Mouse (Mus musculus): ENCODE measurements at regions not wholly inside any gene's neighbourhood (a gene's known extent, or its start where the extent isn't known, plus 50 kb on each side); places are given as distances from the start of the nearest gene placed in this dataset.

DNA sequence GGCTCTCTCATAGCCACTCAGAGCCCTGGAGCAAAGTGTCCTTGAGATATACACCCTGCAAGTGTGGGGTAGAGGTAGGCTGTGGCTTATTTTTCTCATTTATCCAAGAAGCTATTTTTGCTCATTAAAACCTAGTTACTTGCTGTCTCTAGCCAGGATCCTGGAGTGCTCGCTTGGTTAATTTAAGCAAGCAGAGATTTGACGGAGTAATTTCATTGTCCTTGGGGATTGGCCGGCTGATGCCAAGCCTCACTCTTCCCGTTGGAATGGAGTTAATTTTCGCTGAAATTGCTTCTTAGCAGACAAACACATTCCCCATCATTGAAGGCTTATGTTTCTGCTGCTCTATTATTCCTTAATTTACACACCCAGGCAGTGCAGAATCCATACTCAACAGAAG is 167.1 kb downstream of the Tpra1 start:
- no peak overlapping the region for H3K4me3 ChIP-seq (ENCODE audit: insufficient read depth, low read length)
- TF ChIP-seq POLR2A (IDR thresholded peaks at IDR 0.05; ENCODE audit: borderline replicate concordance, low read depth, low read length) (no peak), CTCF (IDR thresholded peaks at IDR 0.05; ENCODE audit: low read depth, low read length) (no peak)

DNA sequence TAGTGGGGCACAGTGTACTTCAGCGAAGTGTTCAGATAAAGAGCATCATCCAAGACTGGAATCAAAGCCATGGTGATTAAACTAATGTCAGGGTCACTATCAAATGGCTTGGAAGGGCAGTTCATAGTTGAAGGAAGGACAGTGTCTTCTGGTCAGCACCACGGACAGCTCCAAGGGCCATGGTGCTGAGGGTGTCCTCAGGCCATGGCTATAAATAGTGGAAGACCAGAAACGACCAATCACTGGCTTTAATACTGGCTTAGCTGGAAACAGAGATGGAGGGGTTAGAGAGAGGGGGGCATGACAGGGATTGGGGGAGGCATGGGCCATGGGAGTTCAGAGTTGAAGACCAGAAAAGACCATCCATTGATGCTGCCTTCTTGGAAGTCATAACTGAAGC is 168.0 kb downstream of the Tpra1 start:
- no peak overlapping the region for H3K27ac ChIP-seq (ENCODE audit: insufficient read depth, low read depth, low read length)
- TF ChIP-seq CTCF (IDR thresholded peaks at IDR 0.05; ENCODE audit: low read depth, low read length) = no peak
- TF ChIP-seq POLR2A (IDR thresholded peaks at IDR 0.05; ENCODE audit: borderline replicate concordance, low read depth, low read length) = no peak
- no peak overlapping the region for H3K4me3 ChIP-seq (ENCODE audit: insufficient read depth, low read length)
- peaks cover 1% of the 10 kb centered on the region; the same call in 1 of the 2 replicates for H3K4me1 ChIP-seq (ENCODE audit: control insufficient read depth, insufficient read depth, low read length)

More for the DNA sequence above, 167.1 kb downstream of the Tpra1 start:
- H3K27ac ChIP-seq (ENCODE audit: insufficient read depth, low read depth, low read length) = no peak overlapping the region
- peaks cover 4% of the 10 kb centered on the region; the same call in 1 of the 2 replicates for H3K4me1 ChIP-seq (ENCODE audit: control insufficient read depth, insufficient read depth, low read length)

DNA sequence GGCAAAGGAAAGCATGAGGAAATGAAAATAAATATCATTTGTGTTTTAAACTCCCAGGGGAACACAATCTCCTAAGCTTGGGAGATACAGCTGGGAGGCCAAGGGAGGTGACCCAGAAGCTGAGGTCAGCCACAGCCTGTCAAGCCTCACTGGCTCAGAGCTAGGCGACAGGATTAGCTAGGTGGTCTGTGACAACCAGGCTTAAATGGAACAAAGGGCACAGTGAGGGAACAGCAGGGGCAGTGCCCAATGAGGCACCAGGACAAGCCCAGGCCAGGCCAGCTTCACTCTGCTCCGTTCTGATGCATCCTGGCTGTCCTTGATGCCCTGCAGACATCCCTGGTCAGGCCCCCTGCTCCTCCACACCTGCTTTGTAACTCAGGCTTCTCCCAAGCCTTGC is 169.7 kb downstream of the Tpra1 start:
- no peak for TF ChIP-seq CTCF (IDR thresholded peaks at IDR 0.05; ENCODE audit: low read depth, low read length)
- TF ChIP-seq POLR2A (IDR thresholded peaks at IDR 0.05; ENCODE audit: borderline replicate concordance, low read depth, low read length) = no peak
- Histone ChIP-seq H3K4me3 (ENCODE audit: insufficient read depth, low read length) (no peak overlapping the region), H3K27ac (ENCODE audit: insufficient read depth, low read depth, low read length) (no peak overlapping the region), H3K4me1 (ENCODE audit: control insufficient read depth, insufficient read depth, low read length) (no peaks in the 10 kb centered on the region)

DNA sequence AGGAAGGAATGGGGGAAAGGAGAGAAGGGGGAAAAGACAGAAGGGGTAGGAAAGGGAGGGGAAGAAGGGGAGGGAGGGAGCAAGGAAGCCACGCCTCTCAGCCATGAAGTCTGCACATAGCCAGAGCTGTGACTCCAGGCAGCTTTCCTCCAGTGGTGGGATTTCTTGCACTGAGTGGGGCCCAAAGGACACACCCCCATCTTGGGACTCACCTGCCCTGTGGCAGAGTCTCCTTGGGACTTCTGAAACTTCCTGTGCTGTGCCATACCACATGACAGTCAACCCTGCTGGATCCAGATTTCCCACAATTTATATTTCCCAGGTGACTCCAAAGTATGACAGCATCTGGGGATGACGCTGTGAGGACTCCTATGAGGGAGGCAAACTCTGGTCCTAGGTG is 170.5 kb downstream of the Tpra1 start:
- H3K4me1 ChIP-seq (ENCODE audit: control insufficient read depth, insufficient read depth, low read length) = no peaks in the 10 kb centered on the region
- TF ChIP-seq POLR2A (IDR thresholded peaks at IDR 0.05; ENCODE audit: borderline replicate concordance, low read depth, low read length) (no peak), CTCF (IDR thresholded peaks at IDR 0.05; ENCODE audit: low read depth, low read length) (no peak)
- H3K27ac ChIP-seq (ENCODE audit: insufficient read depth, low read depth, low read length) = no peak overlapping the region
- no peak overlapping the region for H3K4me3 ChIP-seq (ENCODE audit: insufficient read depth, low read length)

DNA sequence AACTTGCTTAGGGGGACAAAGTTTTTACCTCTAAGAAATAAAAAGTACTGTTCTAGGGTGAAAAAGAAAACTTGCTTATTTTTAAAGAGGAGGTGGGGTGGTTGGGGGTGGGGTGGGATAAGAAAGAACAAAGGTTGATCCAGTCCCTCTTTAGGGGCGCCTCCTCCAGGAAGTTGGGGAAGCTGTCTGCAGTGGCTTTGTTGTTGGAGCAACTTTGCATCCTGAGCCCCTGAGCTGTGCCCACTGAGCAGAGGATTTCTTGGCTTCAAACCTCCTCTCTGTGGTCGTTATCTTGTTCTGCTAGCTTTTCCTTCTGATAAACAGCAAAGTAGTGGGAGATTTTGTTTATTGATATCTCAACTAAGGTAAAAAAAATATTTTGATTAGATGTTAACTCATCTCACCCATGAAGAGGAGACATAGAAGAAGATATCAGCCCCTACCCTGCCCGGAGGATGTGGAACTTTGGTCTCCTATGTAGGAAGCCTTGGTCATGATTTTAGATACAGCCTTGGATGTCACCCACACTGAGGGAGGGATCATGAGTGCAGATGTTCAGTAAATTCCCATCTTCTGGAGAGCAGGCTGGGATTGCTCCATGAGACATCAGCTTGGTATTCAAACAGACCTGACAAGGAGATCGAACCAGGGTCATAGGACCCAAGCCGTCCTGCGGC is 179.7 kb downstream of the Tpra1 start:
- TF ChIP-seq CTCF (IDR thresholded peaks at IDR 0.05; ENCODE audit: low read depth, low read length) (no peak), POLR2A (IDR thresholded peaks at IDR 0.05; ENCODE audit: borderline replicate concordance, low read depth, low read length) (no peak)
- H3K4me1 ChIP-seq (ENCODE audit: control insufficient read depth, insufficient read depth, low read length) = no peaks in the 10 kb centered on the region
- no peak overlapping the region for H3K4me3 ChIP-seq (ENCODE audit: insufficient read depth, low read length)
- no peak overlapping the region for H3K27ac ChIP-seq (ENCODE audit: insufficient read depth, low read depth, low read length)

DNA sequence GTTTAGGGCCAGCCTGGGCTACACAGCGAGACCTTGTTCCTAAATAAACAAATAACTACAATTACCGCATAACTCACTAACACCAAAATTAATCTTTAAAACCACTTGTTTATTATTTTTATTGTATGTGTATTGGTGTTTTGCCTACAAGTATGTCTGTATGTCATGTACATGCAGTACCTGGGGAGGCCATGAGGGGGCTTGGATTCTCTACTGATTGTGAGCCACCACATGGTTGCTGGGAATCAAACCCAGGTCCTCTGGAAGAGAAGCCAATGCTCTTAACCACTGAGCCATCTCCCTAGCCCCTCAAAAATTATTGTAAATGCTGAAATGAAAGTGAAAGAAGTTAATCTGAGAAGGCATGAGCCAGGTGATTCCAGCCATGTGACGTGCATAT is 182.4 kb downstream of the Tpra1 start:
- Histone ChIP-seq H3K4me1 (ENCODE audit: control insufficient read depth, insufficient read depth, low read length) (peaks cover 9% of the 10 kb centered on the region), H3K27ac (ENCODE audit: insufficient read depth, low read depth, low read length) (no peak overlapping the region), H3K4me3 (ENCODE audit: insufficient read depth, low read length) (no peak overlapping the region)
- no peak for TF ChIP-seq POLR2A (IDR thresholded peaks at IDR 0.05; ENCODE audit: borderline replicate concordance, low read depth, low read length)
- TF ChIP-seq CTCF (IDR thresholded peaks at IDR 0.05; ENCODE audit: low read depth, low read length) = no peak

DNA sequence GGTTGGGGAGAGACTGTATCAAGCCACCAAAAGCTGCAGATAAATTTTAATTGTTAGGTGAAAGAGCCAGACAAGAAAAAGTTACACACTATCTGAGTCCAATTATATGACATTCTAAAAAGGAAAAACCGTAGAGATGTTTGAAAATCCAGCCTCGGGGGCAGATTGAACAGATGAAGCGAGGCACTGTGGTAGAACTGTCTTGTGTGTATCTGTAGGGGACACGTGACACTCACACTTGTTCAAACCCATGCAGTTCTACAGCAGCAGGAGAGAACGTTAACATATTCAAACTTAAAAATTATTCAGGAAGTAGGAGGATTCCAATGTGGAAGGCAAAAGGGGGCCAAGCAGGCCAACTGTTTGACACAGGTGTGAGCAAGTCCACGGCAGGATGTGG is 183.1 kb downstream of the Tpra1 start:
- no peak overlapping the region for H3K4me3 ChIP-seq (ENCODE audit: insufficient read depth, low read length)
- H3K4me1 ChIP-seq (ENCODE audit: control insufficient read depth, insufficient read depth, low read length) = peaks cover 9% of the 10 kb centered on the region
- TF ChIP-seq POLR2A (IDR thresholded peaks at IDR 0.05; ENCODE audit: borderline replicate concordance, low read depth, low read length) = no peak
- no peak for TF ChIP-seq CTCF (IDR thresholded peaks at IDR 0.05; ENCODE audit: low read depth, low read length)
- H3K27ac ChIP-seq (ENCODE audit: insufficient read depth, low read depth, low read length) = no peak overlapping the region

DNA sequence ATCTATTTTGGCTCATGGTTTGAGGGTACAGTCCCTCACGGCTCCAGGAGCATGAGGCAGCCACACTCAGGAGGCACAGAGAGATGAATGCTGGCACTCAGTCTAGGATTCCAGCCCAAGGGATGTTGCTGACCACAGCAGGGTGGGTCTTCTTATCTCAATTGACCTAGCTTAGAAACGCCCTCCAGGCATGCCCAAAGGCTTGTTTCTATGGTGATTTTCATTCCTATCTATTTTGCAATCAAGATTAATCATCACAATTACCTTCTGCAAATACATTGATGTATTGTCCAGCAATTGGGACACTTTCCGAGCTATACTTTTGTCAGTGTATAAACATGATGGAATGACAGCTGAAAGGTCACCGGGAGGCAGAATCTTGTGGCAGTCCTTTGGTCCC is 185.6 kb downstream of the Tpra1 start:
- TF ChIP-seq CTCF (IDR thresholded peaks at IDR 0.05; ENCODE audit: low read depth, low read length) (no peak), POLR2A (IDR thresholded peaks at IDR 0.05; ENCODE audit: borderline replicate concordance, low read depth, low read length) (no peak)
- peaks cover 9% of the 10 kb centered on the region for H3K4me1 ChIP-seq (ENCODE audit: control insufficient read depth, insufficient read depth, low read length)
- no peak overlapping the region for H3K4me3 ChIP-seq (ENCODE audit: insufficient read depth, low read length)
- no peak overlapping the region for H3K27ac ChIP-seq (ENCODE audit: insufficient read depth, low read depth, low read length)

DNA sequence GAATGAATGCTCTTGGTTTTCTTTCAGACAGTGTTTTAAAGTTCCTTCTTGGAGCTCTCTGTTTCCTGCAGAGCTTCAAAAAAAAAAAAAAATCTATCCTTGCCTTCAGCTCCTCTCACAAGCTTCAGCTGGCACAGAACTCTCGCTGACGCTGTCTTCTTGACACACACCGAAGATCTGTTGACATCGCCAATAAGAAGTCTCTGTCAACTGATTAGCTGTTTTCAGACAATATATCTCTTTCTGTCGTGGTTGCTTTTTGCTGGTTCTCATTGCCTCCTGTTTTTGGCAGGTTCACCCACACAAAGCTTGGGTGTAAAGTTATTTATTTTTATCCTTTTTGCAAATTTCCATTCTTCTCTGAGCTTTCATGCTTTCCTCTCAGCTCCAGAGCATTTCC is 188.0 kb downstream of the Tpra1 start:
- Histone ChIP-seq H3K4me3 (ENCODE audit: insufficient read depth, low read length) (no peak overlapping the region), H3K4me1 (ENCODE audit: control insufficient read depth, insufficient read depth, low read length) (peaks cover 14% of the 10 kb centered on the region), H3K27ac (ENCODE audit: insufficient read depth, low read depth, low read length) (no peak overlapping the region)
- TF ChIP-seq POLR2A (IDR thresholded peaks at IDR 0.05; ENCODE audit: borderline replicate concordance, low read depth, low read length) (no peak), CTCF (IDR thresholded peaks at IDR 0.05; ENCODE audit: low read depth, low read length) (no peak)

DNA sequence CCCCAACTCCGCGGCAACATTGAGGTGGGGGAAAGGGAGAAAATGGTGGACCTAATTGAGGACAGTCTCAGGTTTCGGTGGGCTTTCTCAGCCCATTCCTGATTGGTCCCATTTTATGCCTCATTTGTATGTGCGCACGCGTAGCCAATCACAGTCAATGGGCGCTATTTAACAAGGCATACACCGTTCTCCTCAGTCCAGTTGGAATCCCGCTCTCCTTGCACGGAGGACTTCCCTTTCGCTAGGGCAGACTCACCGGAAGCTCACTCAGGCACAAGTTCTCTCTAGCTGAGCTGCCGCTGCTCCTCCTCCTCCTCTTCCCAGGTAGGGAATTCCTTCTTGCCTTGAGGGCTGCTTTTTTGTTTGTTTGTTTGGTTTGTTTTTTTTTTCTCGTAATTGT is 193.9 kb downstream of the Tpra1 start:
- no peak overlapping the region for H3K27ac ChIP-seq (ENCODE audit: insufficient read depth, low read depth, low read length)
- no peak for TF ChIP-seq POLR2A (IDR thresholded peaks at IDR 0.05; ENCODE audit: borderline replicate concordance, low read depth, low read length)
- TF ChIP-seq CTCF (IDR thresholded peaks at IDR 0.05; ENCODE audit: low read depth, low read length) = no peak
- H3K4me3 ChIP-seq (ENCODE audit: insufficient read depth, low read length) = no peak overlapping the region
- H3K4me1 ChIP-seq (ENCODE audit: control insufficient read depth, insufficient read depth, low read length) = peaks cover 5% of the 10 kb centered on the region

Data from bone marrow macrophage, adult 2 months (primary cell).